Mouse (Mus musculus): Measurements from ENCODE around the gene 4931428L18Rik.

GRCm38 (mm10) chr1:31107961-31108360 lies 114.5 kb downstream of the 4931428L18Rik start:
- TF ChIP-seq USF1 (IDR thresholded peaks at IDR 0.05; ENCODE audit: low read depth) (no peak), CTCF (IDR thresholded peaks at IDR 0.05; ENCODE audit: control insufficient read depth, insufficient read depth, insufficient read length) (no peak), MYOG (IDR thresholded peaks at IDR 0.05; ENCODE audit: control insufficient read depth, extremely low read depth, insufficient read length) (no peak)

Measured in C2C12 (cell line).